Mouse (Mus musculus): ENCODE data around the gene Amot.

GRCm38 (mm10) chrX:145490821-145491220 is 14.2 kb downstream of the Amot start:
- TF ChIP-seq CTCF (IDR thresholded peaks at IDR 0.05; ENCODE audit: extremely low read depth, insufficient read depth, low read length) (no peak), POLR2A (IDR thresholded peaks at IDR 0.05; ENCODE audit: extremely low read depth, insufficient read depth, low read length) (no peak)

All from cortical plate, adult 2 months (tissue).